14 mouse cellular contexts compared by ENCODE assay signal in the genomic region with DNA sequence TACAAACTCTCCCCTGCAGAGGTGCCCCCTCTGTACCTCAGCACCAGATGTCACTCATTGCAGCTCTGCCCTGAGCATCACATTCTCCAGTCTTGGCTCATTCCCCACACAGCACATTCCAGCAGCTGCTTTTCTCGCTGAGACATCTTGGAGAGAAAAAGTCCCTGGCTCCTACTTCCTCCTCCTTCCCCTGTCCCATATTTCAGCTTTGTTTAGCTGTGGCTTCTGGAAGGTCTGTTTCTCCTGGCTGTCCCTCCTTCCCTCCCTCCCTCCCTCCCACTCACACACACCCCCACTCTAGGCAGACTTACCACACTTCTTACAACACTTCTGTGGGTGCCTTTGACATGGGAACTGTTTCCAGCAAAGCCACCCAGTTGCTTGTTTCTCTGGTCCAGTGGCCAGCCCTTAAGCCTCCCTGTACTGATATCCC.
DNase-seq lines count a peak whose midpoint lies in the region; ATAC-seq lines count a peak whose summit lies in the region.
"Had no signal": no experiment of that assay in that cellular context is flagged by ENCODE, and none has a peak within 500 bp of the region (broad histone marks: within the 10 kb centered on the region; RNA-seq: fewer than 3 reads in every experiment).

No protein-coding gene starts in this region.

- intact Hi-C loops in left cerebral cortex, postnatal 4 days (cut with DNase I) = no loop called here
- intact Hi-C loops in left cerebral cortex, postnatal 36 days (cut with DNase I) = no loop called here

- no peaks in the 10 kb centered on the region for H3K36me3 ChIP-seq in forebrain, embryonic 15.5 days
- no peaks in the 10 kb centered on the region for H3K36me3 ChIP-seq in forebrain, embryonic 11.5 days (ENCODE audit: control insufficient read depth, insufficient read depth, low read length)
- no peaks in the 10 kb centered on the region for H3K36me3 ChIP-seq in stomach, embryonic 16.5 days (ENCODE audit: control insufficient read depth, insufficient read depth, low read length)
- H3K36me3 ChIP-seq in hindbrain, embryonic 11.5 days (ENCODE audit: control insufficient read depth, insufficient read depth, low read length) = no peaks in the 10 kb centered on the region
- H3K36me3 ChIP-seq in hindbrain, embryonic 13.5 days = no peaks in the 10 kb centered on the region
- H3K36me3 ChIP-seq: liver, embryonic 15.5 days; neural tube, embryonic 13.5 days had no signal

- no peak for DNase-seq in forebrain, embryonic 11.5 days (ENCODE audit: low spot score)
- DNase-seq in left cerebral cortex, adult 18-20 months (ENCODE audit: low spot score in 2 of 2) = peak; percentile 55 to 66
- DNase-seq in left cerebral cortex, postnatal 4 days = no peak
- DNase-seq in left cerebral cortex, postnatal 36 days (ENCODE audit: low spot score in 2 of 2) = peak; percentile 51 to 64
- no peak for DNase-seq in hindbrain, embryonic 11.5 days (ENCODE audit: low spot score)
- DNase-seq: adrenal gland, postnatal 14 days; cerebellum, adult 9-11 months; gastrocnemius, postnatal 10 days; midbrain, embryonic 14.5 days had no signal

- H3K4me3 ChIP-seq in forebrain, embryonic 15.5 days = no peak overlapping the region
- no peak overlapping the region for H3K4me3 ChIP-seq in forebrain, embryonic 11.5 days (ENCODE audit: low read depth, low read length)
- no peak overlapping the region for H3K4me3 ChIP-seq in stomach, embryonic 16.5 days (replicated peaks; ENCODE audit: low read length)
- no peak overlapping the region for H3K4me3 ChIP-seq in hindbrain, embryonic 11.5 days (ENCODE audit: low read depth, low read length)
- H3K4me3 ChIP-seq in hindbrain, embryonic 13.5 days = no peak overlapping the region
- H3K4me3 ChIP-seq: liver, embryonic 15.5 days; neural tube, embryonic 13.5 days had no signal

- ATAC-seq in forebrain, embryonic 15.5 days (replicated peaks) = no peak
- no peak for ATAC-seq in forebrain, embryonic 11.5 days (replicated peaks; ENCODE audit: low FRiP score)
- peak; percentile 54; the same call in 1 of the 2 replicates for ATAC-seq in stomach, embryonic 16.5 days (ENCODE audit: insufficient read depth, low FRiP score)
- no peak for ATAC-seq in hindbrain, embryonic 11.5 days (ENCODE audit: low FRiP score)
- ATAC-seq in hindbrain, embryonic 13.5 days (ENCODE audit: low FRiP score) = no peak

- 47% methylated on average over 1 of the region's 1 CpGs for WGBS in forebrain, embryonic 15.5 days
- 71% methylated on average over 1 of the region's 1 CpGs for WGBS in forebrain, embryonic 11.5 days
- WGBS in stomach, embryonic 16.5 days = 26% methylated on average over 1 of the region's 1 CpGs
- 55% methylated on average over 1 of the region's 1 CpGs for WGBS in hindbrain, embryonic 11.5 days
- WGBS in hindbrain, embryonic 13.5 days = 50% methylated on average over 1 of the region's 1 CpGs

- no peaks in the 10 kb centered on the region for H3K9me3 ChIP-seq in forebrain, embryonic 15.5 days
- no peaks in the 10 kb centered on the region for H3K9me3 ChIP-seq in forebrain, embryonic 11.5 days (ENCODE audit: control insufficient read depth, low read length)
- no peaks in the 10 kb centered on the region for H3K9me3 ChIP-seq in stomach, embryonic 16.5 days (replicated peaks; ENCODE audit: control insufficient read depth, low read length)
- no peaks in the 10 kb centered on the region for H3K9me3 ChIP-seq in hindbrain, embryonic 11.5 days (ENCODE audit: control insufficient read depth, low read length)
- H3K9me3 ChIP-seq in hindbrain, embryonic 13.5 days = no peaks in the 10 kb centered on the region
- H3K9me3 ChIP-seq: liver, embryonic 15.5 days; neural tube, embryonic 13.5 days had no signal

- H3K27me3 ChIP-seq in forebrain, embryonic 15.5 days = no peaks in the 10 kb centered on the region
- H3K27me3 ChIP-seq in forebrain, embryonic 11.5 days (ENCODE audit: control insufficient read depth, insufficient read depth, low read length) = no peaks in the 10 kb centered on the region
- H3K27me3 ChIP-seq in stomach, embryonic 16.5 days (ENCODE audit: control insufficient read depth, insufficient read depth, low read length) = no peaks in the 10 kb centered on the region
- H3K27me3 ChIP-seq in hindbrain, embryonic 11.5 days (ENCODE audit: control insufficient read depth, insufficient read depth, low read length) = no peaks in the 10 kb centered on the region
- H3K27me3 ChIP-seq in hindbrain, embryonic 13.5 days = no peaks in the 10 kb centered on the region
- H3K27me3 ChIP-seq: liver, embryonic 15.5 days; neural tube, embryonic 13.5 days had no signal

- no peak overlapping the region for H3K9ac ChIP-seq in forebrain, embryonic 15.5 days (replicated peaks)
- no peak overlapping the region for H3K9ac ChIP-seq in forebrain, embryonic 11.5 days (ENCODE audit: low read length)
- H3K9ac ChIP-seq in stomach, embryonic 16.5 days (ENCODE audit: low read length) = no peak overlapping the region
- no peak overlapping the region for H3K9ac ChIP-seq in hindbrain, embryonic 11.5 days (ENCODE audit: low read depth, low read length)
- no peak overlapping the region for H3K9ac ChIP-seq in hindbrain, embryonic 13.5 days
- H3K9ac ChIP-seq: liver, embryonic 15.5 days; neural tube, embryonic 13.5 days had no signal

- H3K27ac ChIP-seq in forebrain, embryonic 15.5 days (replicated peaks) = 0 out of 2 replicates have a peak overlapping the region, but pooled peaks have one; percentile 3
- H3K27ac ChIP-seq in forebrain, embryonic 11.5 days (ENCODE audit: low read depth, low read length) = no peak overlapping the region
- H3K27ac ChIP-seq in stomach, embryonic 16.5 days (ENCODE audit: low read length) = no peak overlapping the region; the same call in 1 of the 2 replicates
- H3K27ac ChIP-seq in hindbrain, embryonic 11.5 days (ENCODE audit: low read depth, low read length) = no peak overlapping the region
- no peak overlapping the region for H3K27ac ChIP-seq in hindbrain, embryonic 13.5 days
- H3K27ac ChIP-seq: liver, embryonic 15.5 days; neural tube, embryonic 13.5 days had no signal

- peaks cover 24% of the 10 kb centered on the region for H3K4me1 ChIP-seq in forebrain, embryonic 15.5 days
- peaks cover 10% of the 10 kb centered on the region; the same call in 1 of the 2 replicates for H3K4me1 ChIP-seq in forebrain, embryonic 11.5 days (replicated peaks; ENCODE audit: control insufficient read depth, insufficient read depth, low read length)
- no peaks in the 10 kb centered on the region for H3K4me1 ChIP-seq in stomach, embryonic 16.5 days (ENCODE audit: control insufficient read depth, insufficient read depth, low read length)
- no peaks in the 10 kb centered on the region; the same call in 1 of the 2 replicates for H3K4me1 ChIP-seq in hindbrain, embryonic 11.5 days (replicated peaks; ENCODE audit: control insufficient read depth, insufficient read depth, low read length)
- peaks cover 39% of the 10 kb centered on the region for H3K4me1 ChIP-seq in hindbrain, embryonic 13.5 days (replicated peaks)
- H3K4me1 ChIP-seq: liver, embryonic 15.5 days had no signal

- H3K4me2 ChIP-seq in forebrain, embryonic 15.5 days (replicated peaks) = no peak overlapping the region
- H3K4me2 ChIP-seq in forebrain, embryonic 11.5 days (ENCODE audit: low read depth, low read length, severe bottlenecking) = no peak overlapping the region
- H3K4me2 ChIP-seq in stomach, embryonic 16.5 days (ENCODE audit: low read depth, low read length) = no peak overlapping the region
- H3K4me2 ChIP-seq in hindbrain, embryonic 11.5 days (replicated peaks; ENCODE audit: low read depth, low read length) = no peak overlapping the region
- no peak overlapping the region for H3K4me2 ChIP-seq in hindbrain, embryonic 13.5 days
- H3K4me2 ChIP-seq: liver, embryonic 15.5 days; neural tube, embryonic 13.5 days had no signal

Comparison
In these comparisons a context has a peak if more than half of its experiments do, and no peak if none do; other contexts are left out.
1. DNase-seq: peak in left cerebral cortex, adult 18-20 months (2 of 2) and left cerebral cortex, postnatal 36 days (2 of 2); none in forebrain, embryonic 11.5 days (single experiment), left cerebral cortex, postnatal 4 days (single experiment) and hindbrain, embryonic 11.5 days (single experiment).